Mouse (Mus musculus) lung, postnatal 36 days (tissue): ENCODE measurements at regions not wholly inside any gene's neighbourhood (a gene's known extent, or its start where the extent isn't known, plus 50 kb on each side); places are given as distances from the start of the nearest gene placed in this dataset.

Experiments used
- DNase-seq: peaks from one replicate; pipeline ENCODE4 v3.0.0; 2022; ENCODE audit warnings: mixed read lengths

GRCm38 (mm10) chr17:47317651-47318050, 51.0 kb upstream of the Mrps10 start:
- no peak for DNase-seq

- DNase-seq: no peak
These were observed 55.5 kb upstream of the Mrps10 start for GRCm38 (mm10) chr17:47313162-47313561.

- peak; percentile 32 for DNase-seq
These were observed 57.4 kb upstream of the Mrps10 start for GRCm38 (mm10) chr17:47311272-47311671.

- no peak for DNase-seq
These were observed 62.5 kb upstream of the Mrps10 start for GRCm38 (mm10) chr17:47306027-47306761.

- no peak for DNase-seq
These were observed 64.1 kb upstream of the Mrps10 start for GRCm38 (mm10) chr17:47304463-47305199.

GRCm38 (mm10) chr17:47303600-47303999, 65.1 kb upstream of the Mrps10 start:
- no peak for DNase-seq

GRCm38 (mm10) chr17:47298396-47298919, 70.2 kb upstream of the Mrps10 start:
- no peak for DNase-seq

GRCm38 (mm10) chr17:47297965-47298364, 70.7 kb upstream of the Mrps10 start:
- no peak for DNase-seq

GRCm38 (mm10) chr17:47296709-47297450, 71.8 kb upstream of the Mrps10 start:
- DNase-seq: no peak

GRCm38 (mm10) chr17:47295315-47296011, 73.2 kb upstream of the Mrps10 start:
- peak; percentile 50 for DNase-seq

GRCm38 (mm10) chr17:47294091-47294534, 74.6 kb upstream of the Mrps10 start:
- DNase-seq: peak; percentile 55

- DNase-seq: no peak
These were observed 75.5 kb upstream of the Mrps10 start for GRCm38 (mm10) chr17:47293178-47293577.

- no peak for DNase-seq
These were observed 77.1 kb upstream of the Mrps10 start for GRCm38 (mm10) chr17:47291558-47291957.

- DNase-seq: no peak
These were observed 83.1 kb upstream of the Mrps10 start for GRCm38 (mm10) chr17:47285616-47286015.

- DNase-seq: no peak
These were observed 84.5 kb upstream of the Mrps10 start for GRCm38 (mm10) chr17:47284236-47284635.

- peak; percentile 70 for DNase-seq
These were observed 85.5 kb upstream of the Mrps10 start for GRCm38 (mm10) chr17:47283158-47283557.

GRCm38 (mm10) chr17:47282476-47282875, 86.2 kb upstream of the Mrps10 start:
- peak; percentile 28 for DNase-seq

- DNase-seq: no peak
These were observed 90.8 kb upstream of the Mrps10 start for GRCm38 (mm10) chr17:47277890-47278289.

GRCm38 (mm10) chr17:47276639-47277038, 92.0 kb upstream of the Mrps10 start:
- no peak for DNase-seq

- peak; percentile 35 for DNase-seq
These were observed 92.8 kb upstream of the Mrps10 start for GRCm38 (mm10) chr17:47275796-47276311.

GRCm38 (mm10) chr17:47273309-47273708, 95.4 kb upstream of the Mrps10 start:
- DNase-seq: no peak

GRCm38 (mm10) chr17:47271979-47272677, 96.6 kb upstream of the Mrps10 start:
- peak; percentile 67 for DNase-seq
